Mouse (Mus musculus): ENCODE data around the gene Hk1.

DNA sequence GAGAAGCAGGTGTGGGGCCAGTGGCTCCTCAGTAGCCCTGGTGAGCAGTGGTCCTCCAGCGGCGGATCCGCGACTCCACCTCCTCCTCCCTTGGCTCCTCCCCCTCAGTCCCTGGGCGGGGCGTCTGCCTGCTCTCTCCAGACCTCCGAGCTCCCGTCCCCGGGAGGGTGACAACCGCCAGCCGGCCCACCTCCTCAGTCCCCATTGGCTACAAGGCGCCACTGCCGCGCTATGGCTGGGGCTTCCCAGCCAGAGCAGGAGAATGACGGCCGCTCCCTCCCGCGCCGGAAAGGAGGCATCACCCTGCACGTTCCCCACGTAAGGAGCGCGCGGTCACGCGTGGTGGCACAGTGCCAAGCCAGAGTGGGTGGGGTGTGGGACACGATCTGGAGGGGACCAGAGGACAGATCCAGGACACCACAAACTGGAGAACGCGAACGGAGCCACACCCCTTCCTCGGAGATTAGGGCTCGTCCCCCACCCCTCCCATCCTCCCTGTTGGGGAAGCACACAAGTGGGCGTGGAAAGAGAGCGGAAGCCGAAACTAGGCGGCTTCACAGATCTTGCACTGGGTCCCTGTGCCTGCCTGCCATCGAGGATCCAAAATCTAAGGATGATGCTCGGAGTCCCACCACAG is 39.5 kb downstream of the Hk1 start:
- TF ChIP-seq CTCF (IDR thresholded peaks at IDR 0.05; ENCODE audit: low read depth, low read length) (no peak), POLR2A (IDR thresholded peaks at IDR 0.05; ENCODE audit: borderline replicate concordance, low read depth, low read length) (no peak)

Data from bone marrow macrophage, adult 2 months (primary cell).